Mouse (Mus musculus) embryonic facial prominence, embryonic 13.5 days (tissue): ENCODE measurements around the gene Rbp3. TPM values are rescaled to one million over a fixed set of nuclear protein-coding genes. Genes with fewer than 3 reads are reported as not detected.

Experiments
- ATAC-seq: fragments of 200-750 bp; cut with Nextera tagmentation; 2 replicates; pipeline ENCODE4 v1.8.0; 2017; ENCODE audit warnings: low read depth; ENCODE audit not compliant: insufficient number of reproducible peaks, insufficient read depth, low FRiP score, low TSS enrichment
- H3K27ac ChIP-seq: fragments of 300-500 bp; sonication (generic); 2 replicates; pipeline ENCODE4 v1.5.1; 2015; ENCODE audit warnings: moderate library complexity, mild to moderate bottlenecking, inconsistent platforms
- H3K27me3 ChIP-seq: fragments of 300-500 bp; sonication (generic); 2 replicates; pipeline ENCODE4 v1.6.1; 2015; ENCODE audit warnings: mild to moderate bottlenecking, inconsistent platforms
- H3K36me3 ChIP-seq: fragments of 300-500 bp; sonication (generic); 2 replicates; pipeline ENCODE4 v1.6.1; 2015; ENCODE audit warnings: mild to moderate bottlenecking, inconsistent platforms
- H3K4me1 ChIP-seq: fragments of 300-500 bp; sonication (generic); 2 replicates; pipeline ENCODE4 v1.6.1; 2015; ENCODE audit warnings: inconsistent platforms
- H3K4me2 ChIP-seq: fragments of 300-500 bp; sonication (generic); 2 replicates; pipeline ENCODE4 v1.6.1; 2015; ENCODE audit warnings: moderate library complexity, mild to moderate bottlenecking, inconsistent platforms
- H3K4me3 ChIP-seq: fragments of 300-500 bp; sonication (generic); 2 replicates; pipeline ENCODE4 v1.5.1; 2015; ENCODE audit warnings: mild to moderate bottlenecking, inconsistent platforms
- H3K9ac ChIP-seq: fragments of 300-500 bp; sonication (generic); 2 replicates; pipeline ENCODE4 v1.6.1; 2015; ENCODE audit warnings: mild to moderate bottlenecking, inconsistent platforms
- H3K9me3 ChIP-seq: fragments of 300-500 bp; sonication (generic); 2 replicates; pipeline ENCODE4 v1.6.1; 2016; ENCODE audit warnings: inconsistent platforms
- WGBS: fragments of 180-500 bp; shearing (Covaris S2); methylation state at CpG from one replicate; pipeline ENCODE4 v1.1.7; 2015; ENCODE audit warnings: mixed read lengths; 5-methylcytosine and 5-hydroxymethylcytosine counted together
- polyA plus RNA-seq: library from polyadenylated mRNA; unstranded; fragments of >200 nt; fragmentation: Nextera tagmentation; extraction: Ambion mirVana; gene quantifications from 2 replicates; pipeline ENCODE4 v1.2.1, GENCODE M21; 2015

Rbp3 gene
- polyA plus RNA-seq, 1 experiment from 2014 or later, result not detected

DNA sequence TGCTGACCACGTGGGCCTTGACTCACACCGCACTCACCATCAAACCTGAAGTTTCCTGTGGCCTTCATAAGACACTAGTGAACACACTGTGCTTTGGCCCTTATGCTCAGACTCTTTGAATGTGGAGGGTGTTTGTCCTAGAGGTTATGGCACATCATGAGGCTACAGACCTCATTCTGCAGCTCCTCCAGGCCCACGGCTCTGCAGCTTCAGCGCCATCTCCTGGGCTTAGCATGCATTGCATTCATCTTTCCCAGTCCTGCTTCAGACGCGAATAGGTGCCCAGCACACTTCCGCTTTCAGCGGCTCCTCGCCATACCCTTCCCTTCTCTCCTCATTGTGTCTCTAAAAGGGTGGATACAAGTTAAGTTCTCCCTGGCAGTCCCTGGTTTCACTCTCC lies 14.7 kb upstream of the Rbp3 start:
- WGBS, result 28% methylated on average over 9 of the region's 9 CpGs
- Histone ChIP-seq H3K36me3 (no peaks in the 10 kb centered on the region; the same call in 1 of the 2 replicates), H3K9me3 (no peaks in the 10 kb centered on the region), H3K27me3 (peaks cover 21% of the 10 kb centered on the region), H3K4me1 (peaks cover 3% of the 10 kb centered on the region; the same call in 1 of the 2 replicates), H3K4me3 (no peak overlapping the region), H3K27ac (no peak overlapping the region), H3K9ac (no peak overlapping the region), H3K4me2 (peak overlapping the region; percentile 34; the same call in 1 of the 2 replicates)
- ATAC-seq, result no peak

DNA sequence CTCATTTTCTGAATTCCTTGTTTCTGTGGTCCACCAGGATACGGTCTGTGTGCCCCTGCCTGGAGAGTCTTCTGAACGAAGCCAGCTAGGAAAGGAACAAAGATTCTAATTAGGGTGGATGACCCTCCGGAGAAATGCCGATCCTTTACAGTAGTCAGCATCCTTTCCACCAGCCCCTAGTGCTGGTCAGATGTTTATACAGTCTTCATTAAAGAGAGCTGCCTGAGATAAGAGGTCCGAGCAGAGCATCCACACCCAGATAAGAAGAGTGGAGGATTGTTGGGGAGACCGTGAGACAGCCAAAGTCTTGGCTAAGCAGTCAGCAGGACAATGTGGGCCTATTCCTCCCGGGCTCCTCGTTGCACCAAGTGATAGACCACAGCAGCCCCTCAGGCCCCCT lies 13.1 kb upstream of the Rbp3 start, which contains the start of gene Gdf2:
Gene Gdf2, plus strand, starts transcription at position 301 of the 400 bp plus-strand sequence.
- H3K4me3 ChIP-seq, result no peak within 1 kb of the TSS
- peaks cover 10% of the 10 kb centered on the region for H3K27me3 ChIP-seq
- no peaks in the 10 kb centered on the region; the same call in 1 of the 2 replicates for H3K36me3 ChIP-seq
- WGBS, result 73% methylated on average over 8 of the region's 8 CpGs
- H3K27ac ChIP-seq, result no peak within 1 kb of the TSS
- H3K4me2 ChIP-seq, result no peak within 1 kb of the TSS
- H3K4me1 ChIP-seq, result 0 out of 2 replicates have a peak, but pooled peaks cover 3% of the 10 kb centered on the region
- no peak within 1 kb of the TSS for H3K9ac ChIP-seq
- no peak for ATAC-seq
- no peaks in the 10 kb centered on the region for H3K9me3 ChIP-seq

- no peak for ATAC-seq
- H3K9me3 ChIP-seq, result no peaks in the 10 kb centered on the region
- no peak overlapping the region for H3K9ac ChIP-seq
- no peak overlapping the region for H3K4me2 ChIP-seq
- WGBS, result 73% methylated on average over 5 of the region's 5 CpGs
- H3K27me3 ChIP-seq, result peaks cover 2% of the 10 kb centered on the region
- no peaks in the 10 kb centered on the region for H3K36me3 ChIP-seq
- no peak overlapping the region for H3K27ac ChIP-seq
- H3K4me1 ChIP-seq, result 0 out of 2 replicates have a peak, but pooled peaks cover 3% of the 10 kb centered on the region
- H3K4me3 ChIP-seq, result no peak overlapping the region
Observed at GRCm38 (mm10) chr14:33942222-33942621, 11.6 kb upstream of the Rbp3 start.

DNA sequence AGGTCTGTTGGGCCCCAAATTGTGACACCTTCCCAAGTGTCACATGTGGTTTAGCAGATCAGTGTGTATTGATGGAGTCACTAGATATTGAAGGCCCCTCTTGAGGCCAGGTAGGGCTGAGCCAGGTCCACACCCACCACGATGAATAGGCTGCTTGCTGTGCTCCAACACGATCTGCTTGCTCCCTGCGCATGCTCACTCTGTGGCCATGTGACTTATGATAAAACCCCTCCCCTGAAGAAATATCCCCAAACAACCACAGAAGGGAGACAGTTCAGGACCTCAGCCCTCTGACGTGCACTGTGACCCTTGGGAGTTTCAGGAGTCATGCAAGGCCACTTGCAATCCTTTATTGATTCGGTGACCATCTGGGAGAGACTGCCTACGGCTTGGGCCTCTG lies 7.7 kb upstream of the Rbp3 start:
- no peak for ATAC-seq
- peaks cover under 1% of the 10 kb centered on the region for H3K27me3 ChIP-seq
- H3K9me3 ChIP-seq, result no peaks in the 10 kb centered on the region
- no peak overlapping the region for H3K9ac ChIP-seq
- no peak overlapping the region for H3K4me3 ChIP-seq
- no peaks in the 10 kb centered on the region for H3K36me3 ChIP-seq
- no peak overlapping the region for H3K4me2 ChIP-seq
- no peak overlapping the region for H3K27ac ChIP-seq
- H3K4me1 ChIP-seq, result no peaks in the 10 kb centered on the region
- 73% methylated on average over 6 of the region's 6 CpGs for WGBS

- Histone ChIP-seq H3K9ac (no peak overlapping the region), H3K4me1 (0 out of 2 replicates have a peak, but pooled peaks cover 3% of the 10 kb centered on the region), H3K27me3 (peaks cover 4% of the 10 kb centered on the region; the same call in 1 of the 2 replicates), H3K4me2 (no peak overlapping the region), H3K9me3 (no peaks in the 10 kb centered on the region), H3K27ac (no peak overlapping the region), H3K4me3 (no peak overlapping the region), H3K36me3 (no peaks in the 10 kb centered on the region)
- no peak for ATAC-seq
- WGBS, result 29% methylated on average over 6 of the region's 6 CpGs
Observed at GRCm38 (mm10) chr14:33952233-33952981, 1.4 kb upstream of the Rbp3 start.

- H3K27me3 ChIP-seq, result peaks cover 17% of the 10 kb centered on the region; the same call in 1 of the 2 replicates
- H3K9me3 ChIP-seq, result no peaks in the 10 kb centered on the region
- no peak overlapping the region for H3K4me2 ChIP-seq
- WGBS, result 78% methylated on average over 13 of the region's 13 CpGs
- no peaks in the 10 kb centered on the region for H3K36me3 ChIP-seq
- H3K4me3 ChIP-seq, result no peak overlapping the region
- 0 out of 2 replicates have a peak, but pooled peaks cover 3% of the 10 kb centered on the region for H3K4me1 ChIP-seq
- H3K27ac ChIP-seq, result no peak overlapping the region
- ATAC-seq, result no peak
- no peak overlapping the region for H3K9ac ChIP-seq
Observed at GRCm38 (mm10) chr14:33956055-33956454, 2.3 kb downstream of the Rbp3 start.

GRCm38 (mm10) chr14:33958186-33958585 lies 4.4 kb downstream of the Rbp3 start:
- Histone ChIP-seq H3K4me3 (no peak overlapping the region), H3K9me3 (no peaks in the 10 kb centered on the region), H3K27ac (no peak overlapping the region), H3K36me3 (no peaks in the 10 kb centered on the region), H3K27me3 (peaks cover 17% of the 10 kb centered on the region; the same call in 1 of the 2 replicates), H3K9ac (no peak overlapping the region), H3K4me1 (no peaks in the 10 kb centered on the region), H3K4me2 (no peak overlapping the region)
- 89% methylated on average over 4 of the region's 4 CpGs for WGBS
- no peak for ATAC-seq

DNA sequence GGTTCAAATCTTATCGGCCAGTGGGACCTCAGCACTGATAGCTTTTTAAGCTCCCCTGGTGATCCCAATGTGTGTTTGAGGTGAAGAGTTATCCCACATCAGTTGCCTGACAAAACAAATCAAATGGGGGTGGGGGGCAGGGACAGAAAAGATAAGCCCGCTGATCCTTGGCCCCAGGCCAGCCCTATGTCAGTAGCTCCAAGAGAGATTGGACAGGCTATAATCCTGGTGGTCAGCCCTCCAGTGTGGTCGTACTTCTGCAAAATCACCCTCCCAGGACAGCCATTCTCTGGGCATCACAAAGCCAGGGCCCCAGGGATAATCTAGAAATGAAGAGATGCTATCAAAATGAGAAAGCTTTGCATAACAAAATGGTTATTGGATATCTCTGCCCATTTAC lies 5.0 kb downstream of the Rbp3 start:
- 67% methylated on average over 3 of the region's 3 CpGs for WGBS
- H3K9ac ChIP-seq, result no peak overlapping the region
- no peaks in the 10 kb centered on the region for H3K36me3 ChIP-seq
- no peak overlapping the region for H3K4me3 ChIP-seq
- H3K4me1 ChIP-seq, result no peaks in the 10 kb centered on the region
- H3K9me3 ChIP-seq, result no peaks in the 10 kb centered on the region
- H3K27me3 ChIP-seq, result peaks cover 17% of the 10 kb centered on the region; the same call in 1 of the 2 replicates
- ATAC-seq, result no peak
- H3K27ac ChIP-seq, result no peak overlapping the region
- no peak overlapping the region for H3K4me2 ChIP-seq

GRCm38 (mm10) chr14:33959341-33959740 lies 5.5 kb downstream of the Rbp3 start:
- Histone ChIP-seq H3K36me3 (no peaks in the 10 kb centered on the region), H3K27me3 (peaks cover 17% of the 10 kb centered on the region; the same call in 1 of the 2 replicates), H3K4me1 (no peaks in the 10 kb centered on the region), H3K27ac (no peak overlapping the region), H3K9ac (no peak overlapping the region), H3K9me3 (no peaks in the 10 kb centered on the region), H3K4me2 (no peak overlapping the region), H3K4me3 (no peak overlapping the region)
- no peak for ATAC-seq
- WGBS, result 12% methylated on average over 9 of the region's 9 CpGs

DNA sequence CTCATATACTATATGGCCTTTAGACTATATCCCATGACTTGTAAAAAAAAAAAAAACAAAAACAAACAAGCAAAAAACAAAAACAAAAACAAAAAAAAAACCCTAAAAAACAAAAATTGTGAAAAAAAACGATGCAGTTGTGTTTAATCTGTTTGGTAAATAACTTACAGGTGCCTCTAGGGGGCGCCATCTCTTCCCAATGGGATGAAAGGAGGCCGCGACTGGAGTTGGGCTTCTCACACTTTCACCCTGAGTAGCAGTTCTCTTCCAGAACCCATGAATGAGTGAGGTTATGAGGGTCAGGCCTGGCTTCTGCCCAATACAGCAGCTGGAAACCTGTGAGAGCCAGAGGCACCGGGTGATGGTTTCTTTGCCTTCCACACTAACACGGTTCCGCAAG lies 11.9 kb downstream of the Rbp3 start:
- H3K4me2 ChIP-seq, result no peak overlapping the region
- H3K9ac ChIP-seq, result no peak overlapping the region
- no peak overlapping the region for H3K4me3 ChIP-seq
- no peaks in the 10 kb centered on the region for H3K36me3 ChIP-seq
- no peak for ATAC-seq
- H3K4me1 ChIP-seq, result no peaks in the 10 kb centered on the region
- H3K27me3 ChIP-seq, result no peaks in the 10 kb centered on the region
- no peak overlapping the region for H3K27ac ChIP-seq
- 69% methylated on average over 7 of the region's 7 CpGs for WGBS
- H3K9me3 ChIP-seq, result no peaks in the 10 kb centered on the region

- no peak for ATAC-seq
- Histone ChIP-seq H3K27me3 (peaks cover 5% of the 10 kb centered on the region; the same call in 1 of the 2 replicates), H3K9ac (no peak overlapping the region), H3K4me3 (no peak overlapping the region), H3K4me2 (no peak overlapping the region), H3K27ac (no peak overlapping the region), H3K36me3 (no peaks in the 10 kb centered on the region), H3K9me3 (no peaks in the 10 kb centered on the region), H3K4me1 (peaks cover under 1% of the 10 kb centered on the region; the same call in 1 of the 2 replicates)
- 42% methylated on average over 7 of the region's 7 CpGs for WGBS
Observed at GRCm38 (mm10) chr14:33972679-33973078, 18.9 kb downstream of the Rbp3 start.

GRCm38 (mm10) chr14:33974752-33975151 lies 20.9 kb downstream of the Rbp3 start:
- no peaks in the 10 kb centered on the region for H3K9me3 ChIP-seq
- H3K4me1 ChIP-seq, result peaks cover 11% of the 10 kb centered on the region; the same call in 1 of the 2 replicates
- H3K4me2 ChIP-seq, result no peak overlapping the region
- 28% methylated on average over 5 of the region's 5 CpGs for WGBS
- H3K36me3 ChIP-seq, result no peaks in the 10 kb centered on the region
- no peak overlapping the region for H3K4me3 ChIP-seq
- no peak for ATAC-seq
- H3K27ac ChIP-seq, result no peak overlapping the region
- H3K9ac ChIP-seq, result no peak overlapping the region
- peaks cover 15% of the 10 kb centered on the region for H3K27me3 ChIP-seq
